Mouse (Mus musculus): ENCODE results near the gene Nsun5. TPM values are rescaled to one million over a fixed set of nuclear protein-coding genes. Genes with fewer than 3 reads are reported as not detected.

The Nsun5 gene
- total and polyA plus RNA-seq, 2 experiments from 2014 or later = 20.2 to 20.4 TPM

DNA sequence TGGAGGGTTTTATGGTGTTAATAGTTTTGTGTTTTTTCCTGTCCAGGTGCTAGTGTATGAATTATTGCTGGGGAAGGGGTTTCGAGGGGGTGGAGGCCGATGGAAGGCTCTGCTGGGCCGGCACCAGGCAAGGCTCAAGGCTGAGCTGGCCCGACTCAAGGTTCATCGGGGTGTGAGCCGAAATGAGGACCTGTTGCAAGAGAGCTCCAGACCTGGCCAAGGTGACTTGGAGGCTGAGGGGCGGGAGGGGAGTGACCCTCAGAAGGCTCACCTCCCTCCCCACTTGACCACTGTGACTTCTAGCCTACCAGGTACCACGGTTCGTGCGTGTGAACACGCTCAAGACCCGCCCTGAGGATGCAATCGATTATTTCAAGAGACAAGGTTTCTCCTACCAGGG is 1.4 kb downstream of the Nsun5 start:
- Histone ChIP-seq H3K9me3 (ENCODE audit: low read length) (no peaks in the 10 kb centered on the region), H3K9ac (no peak overlapping the region), H3K4me1 (ENCODE audit: insufficient read depth) (peaks cover 2% of the 10 kb centered on the region; the same call in 1 of the 2 replicates), H3K36me3 (ENCODE audit: insufficient read depth) (peaks cover 41% of the 10 kb centered on the region), H3K4me2 (ENCODE audit: low read depth) (no peak overlapping the region), H3K27ac (ENCODE audit: low read depth, low read length) (no peak overlapping the region), H3K27me3 (ENCODE audit: insufficient read depth, low read length) (no peaks in the 10 kb centered on the region), H3K4me3 (ENCODE audit: low read depth, low read length) (no peak overlapping the region)
- DNase-seq = no peak
- TF ChIP-seq CTCF (IDR thresholded peaks at IDR 0.05; ENCODE audit: low read depth) = no peak
- no peak for ATAC-seq
- WGBS = 96% methylated on average over 13 of the region's 13 CpGs

- Histone ChIP-seq H3K4me3 (ENCODE audit: low read depth, low read length) (no peak overlapping the region), H3K4me2 (ENCODE audit: low read depth) (no peak overlapping the region), H3K9ac (no peak overlapping the region), H3K36me3 (ENCODE audit: insufficient read depth) (peaks cover 57% of the 10 kb centered on the region), H3K27ac (ENCODE audit: low read depth, low read length) (no peak overlapping the region), H3K4me1 (ENCODE audit: insufficient read depth) (peaks cover 2% of the 10 kb centered on the region; the same call in 1 of the 2 replicates), H3K27me3 (ENCODE audit: insufficient read depth, low read length) (no peaks in the 10 kb centered on the region), H3K9me3 (ENCODE audit: low read length) (no peaks in the 10 kb centered on the region)
- TF ChIP-seq CTCF (IDR thresholded peaks at IDR 0.05; ENCODE audit: low read depth) = peak; percentile 41
- no peak for ATAC-seq
- WGBS = 99% methylated on average over 5 of the region's 5 CpGs
- DNase-seq = no peak
Measured at GRCm38 (mm10) chr5:135373601-135374000, 3.8 kb downstream of the Nsun5 start.

GRCm38 (mm10) chr5:135375167-135375566 is 5.4 kb downstream of the Nsun5 start:
- ATAC-seq (no peak), DNase-seq (no peak)
- TF ChIP-seq CTCF (IDR thresholded peaks at IDR 0.05; ENCODE audit: low read depth) = no peak
- 50% methylated on average over 8 of the region's 8 CpGs for WGBS
- H3K4me3 ChIP-seq (ENCODE audit: low read depth, low read length) = no peak overlapping the region
- peaks cover 72% of the 10 kb centered on the region for H3K36me3 ChIP-seq (ENCODE audit: insufficient read depth)
- no peak overlapping the region for H3K9ac ChIP-seq
- no peak overlapping the region for H3K27ac ChIP-seq (ENCODE audit: low read depth, low read length)
- 0 out of 2 replicates have a peak, but pooled peaks cover 2% of the 10 kb centered on the region for H3K4me1 ChIP-seq (ENCODE audit: insufficient read depth)
- no peak overlapping the region for H3K4me2 ChIP-seq (ENCODE audit: low read depth)
- H3K9me3 ChIP-seq (ENCODE audit: low read length) = no peaks in the 10 kb centered on the region
- no peaks in the 10 kb centered on the region for H3K27me3 ChIP-seq (ENCODE audit: insufficient read depth, low read length)

- Histone ChIP-seq H3K4me1 (ENCODE audit: insufficient read depth) (no peaks in the 10 kb centered on the region), H3K27me3 (ENCODE audit: insufficient read depth, low read length) (no peaks in the 10 kb centered on the region), H3K9me3 (ENCODE audit: low read length) (no peaks in the 10 kb centered on the region), H3K4me3 (ENCODE audit: low read depth, low read length) (no peak overlapping the region), H3K27ac (ENCODE audit: low read depth, low read length) (no peak overlapping the region), H3K4me2 (ENCODE audit: low read depth) (no peak overlapping the region), H3K9ac (no peak overlapping the region), H3K36me3 (ENCODE audit: insufficient read depth) (peaks cover 83% of the 10 kb centered on the region)
- DNase-seq (no peak), ATAC-seq (no peak)
- no peak for TF ChIP-seq CTCF (IDR thresholded peaks at IDR 0.05; ENCODE audit: low read depth)
- 57% methylated on average over 2 of the region's 2 CpGs for WGBS
Measured at GRCm38 (mm10) chr5:135376341-135376740, 6.6 kb downstream of the Nsun5 start.

DNA sequence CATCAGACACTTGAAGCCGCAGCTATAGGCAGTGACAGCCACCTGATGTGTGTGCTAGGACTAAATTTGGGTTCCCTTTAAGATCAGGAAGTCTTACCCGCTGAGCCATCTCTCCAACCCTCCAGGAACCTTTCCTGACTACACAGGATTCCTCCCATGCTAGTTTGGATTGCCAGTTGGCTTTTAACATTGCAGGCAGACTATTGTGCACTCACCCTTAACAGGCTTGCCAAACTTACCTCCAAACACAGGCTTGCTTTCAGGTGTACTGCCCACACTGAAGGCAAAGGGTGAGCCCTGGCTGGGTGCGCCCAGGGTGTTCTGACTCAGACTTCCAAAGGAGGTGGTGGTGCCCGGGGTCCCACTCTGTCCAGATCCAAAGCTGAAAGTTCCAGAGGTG is 10.9 kb downstream of the Nsun5 start:
- DNase-seq (no peak), ATAC-seq (no peak)
- Histone ChIP-seq H3K4me1 (ENCODE audit: insufficient read depth) (no peaks in the 10 kb centered on the region), H3K36me3 (ENCODE audit: insufficient read depth) (peaks cover 91% of the 10 kb centered on the region), H3K9me3 (ENCODE audit: low read length) (no peaks in the 10 kb centered on the region), H3K4me3 (ENCODE audit: low read depth, low read length) (no peak overlapping the region), H3K4me2 (ENCODE audit: low read depth) (no peak overlapping the region), H3K27me3 (ENCODE audit: insufficient read depth, low read length) (no peaks in the 10 kb centered on the region), H3K27ac (ENCODE audit: low read depth, low read length) (no peak overlapping the region), H3K9ac (no peak overlapping the region)
- 92% methylated on average over 4 of the region's 4 CpGs for WGBS
- no peak for TF ChIP-seq CTCF (IDR thresholded peaks at IDR 0.05; ENCODE audit: low read depth)

DNA sequence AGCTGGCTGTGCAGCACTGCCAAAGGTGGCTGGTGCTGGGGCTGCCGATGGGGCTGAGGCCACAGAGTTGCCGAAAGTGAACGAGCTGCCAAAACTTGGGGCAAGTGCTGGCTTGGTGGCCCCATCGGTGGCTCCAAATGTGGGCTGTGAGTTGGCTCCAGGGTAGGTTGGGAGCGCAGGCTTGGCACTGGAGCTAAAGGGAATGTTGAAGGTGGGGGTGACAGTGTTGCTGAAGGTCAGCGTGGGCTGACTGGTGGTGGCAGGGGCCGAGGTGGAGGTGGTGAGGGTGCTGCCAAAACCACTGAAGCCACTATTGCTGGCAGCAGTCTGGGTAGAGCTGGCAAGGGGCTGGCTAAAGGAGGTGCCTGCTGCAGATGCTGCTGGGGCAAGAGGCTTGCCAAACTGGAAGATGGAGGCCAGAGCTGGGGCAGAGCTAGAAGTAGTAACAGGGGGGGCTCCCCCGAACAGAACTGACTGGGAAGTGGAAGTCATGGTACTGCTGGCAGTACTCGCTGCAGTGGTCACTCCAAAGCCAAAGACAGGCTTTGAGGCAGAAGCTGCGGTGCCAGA is 11.7 kb downstream of the Nsun5 start:
- no peaks in the 10 kb centered on the region for H3K4me1 ChIP-seq (ENCODE audit: insufficient read depth)
- H3K9ac ChIP-seq = no peak overlapping the region
- H3K27me3 ChIP-seq (ENCODE audit: insufficient read depth, low read length) = no peaks in the 10 kb centered on the region
- TF ChIP-seq CTCF (IDR thresholded peaks at IDR 0.05; ENCODE audit: low read depth) = no peak
- WGBS = 94% methylated on average over 10 of the region's 10 CpGs
- no peak for DNase-seq
- peaks cover 87% of the 10 kb centered on the region for H3K36me3 ChIP-seq (ENCODE audit: insufficient read depth)
- H3K4me2 ChIP-seq (ENCODE audit: low read depth) = no peak overlapping the region
- no peak for ATAC-seq
- H3K9me3 ChIP-seq (ENCODE audit: low read length) = no peaks in the 10 kb centered on the region
- H3K27ac ChIP-seq (ENCODE audit: low read depth, low read length) = no peak overlapping the region
- no peak overlapping the region for H3K4me3 ChIP-seq (ENCODE audit: low read depth, low read length)

DNA sequence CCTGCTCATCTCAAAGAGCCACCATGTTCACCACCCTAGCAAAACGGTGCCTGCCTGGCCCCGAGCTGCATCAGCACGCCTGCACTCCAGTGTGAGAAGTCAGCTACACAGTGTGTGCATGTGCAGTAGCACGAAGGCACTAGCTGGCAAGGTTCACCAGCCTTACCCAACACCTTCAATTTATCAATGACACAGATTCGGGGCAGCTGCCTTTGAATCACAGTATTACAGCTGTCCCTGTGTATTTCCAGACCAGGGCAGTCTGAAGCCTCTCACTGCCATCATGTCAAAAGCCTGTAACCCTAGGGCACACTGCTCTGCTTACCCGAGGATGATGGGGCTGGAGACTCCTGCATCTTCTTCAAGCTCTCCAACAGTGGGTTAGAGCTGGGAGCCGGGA is 13.0 kb downstream of the Nsun5 start:
- Histone ChIP-seq H3K9ac (no peak overlapping the region), H3K4me3 (ENCODE audit: low read depth, low read length) (no peak overlapping the region), H3K36me3 (ENCODE audit: insufficient read depth) (peaks cover 93% of the 10 kb centered on the region), H3K4me1 (ENCODE audit: insufficient read depth) (no peaks in the 10 kb centered on the region), H3K27ac (ENCODE audit: low read depth, low read length) (no peak overlapping the region), H3K27me3 (ENCODE audit: insufficient read depth, low read length) (no peaks in the 10 kb centered on the region), H3K4me2 (ENCODE audit: low read depth) (no peak overlapping the region), H3K9me3 (ENCODE audit: low read length) (no peaks in the 10 kb centered on the region)
- WGBS = 94% methylated on average over 7 of the region's 7 CpGs
- no peak for ATAC-seq
- no peak for DNase-seq
- TF ChIP-seq CTCF (IDR thresholded peaks at IDR 0.05; ENCODE audit: low read depth) = no peak
